Mouse (Mus musculus): Measurements from ENCODE around the gene Cib4. TPM values are rescaled to one million over a fixed set of nuclear protein-coding genes. Genes with fewer than 3 reads are reported as not detected.

Cib4 gene
- not detected for polyA plus RNA-seq (2017; shearing (Covaris generic))

DNA sequence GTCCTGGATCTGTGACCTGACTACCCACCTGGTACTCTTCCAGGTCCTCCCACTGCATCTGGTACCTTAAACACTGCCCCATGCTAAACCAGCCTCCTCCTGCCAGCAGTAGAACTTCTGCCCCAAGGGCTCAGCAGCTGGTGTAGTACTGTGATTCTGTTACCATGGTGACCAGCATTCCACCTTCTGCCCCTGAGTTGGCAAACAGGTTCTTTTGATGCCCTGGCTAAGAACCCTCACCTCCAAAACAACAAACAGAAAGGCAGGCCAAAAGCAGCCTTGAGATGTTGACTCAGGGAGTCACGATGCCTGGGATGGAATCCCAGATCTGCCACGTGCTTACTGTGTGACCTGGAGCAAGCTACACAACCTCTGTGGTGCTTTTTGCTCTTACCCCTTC lies at the start of gene Cib4:
Cib4 (minus strand) TSS at position 139 of the 400 bp plus-strand sequence.
- no peak for ATAC-seq

DNA sequence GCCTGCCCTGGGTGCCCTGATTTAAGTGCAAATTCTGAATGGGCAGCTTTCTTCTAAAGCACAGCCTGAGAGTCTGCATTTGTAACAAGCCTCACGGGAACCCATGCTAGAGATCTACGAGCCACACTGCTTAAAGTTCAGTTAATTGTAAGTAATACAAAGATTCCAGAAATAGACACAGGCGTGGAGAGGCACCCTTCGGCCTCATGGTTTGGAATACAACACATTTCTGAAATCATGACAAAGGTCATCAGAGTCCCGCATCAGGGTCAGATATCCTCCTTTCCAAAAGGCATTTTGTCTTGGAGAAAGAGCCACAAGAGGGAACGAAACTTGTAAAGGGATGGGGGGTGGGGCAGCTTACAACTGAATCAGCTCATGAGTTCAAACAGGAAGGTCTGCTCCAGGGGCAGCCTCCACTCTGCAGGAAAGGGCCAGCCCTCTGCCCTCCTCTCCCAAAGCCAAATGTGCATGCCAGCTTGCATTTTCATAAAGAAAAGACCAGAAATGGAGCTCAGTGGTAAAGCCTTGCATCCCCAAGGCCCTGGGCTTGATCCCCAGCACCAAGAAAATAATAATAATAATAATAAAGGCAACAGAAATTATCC lies 49.4 kb upstream of the Cib4 start:
- no peak for ATAC-seq

DNA sequence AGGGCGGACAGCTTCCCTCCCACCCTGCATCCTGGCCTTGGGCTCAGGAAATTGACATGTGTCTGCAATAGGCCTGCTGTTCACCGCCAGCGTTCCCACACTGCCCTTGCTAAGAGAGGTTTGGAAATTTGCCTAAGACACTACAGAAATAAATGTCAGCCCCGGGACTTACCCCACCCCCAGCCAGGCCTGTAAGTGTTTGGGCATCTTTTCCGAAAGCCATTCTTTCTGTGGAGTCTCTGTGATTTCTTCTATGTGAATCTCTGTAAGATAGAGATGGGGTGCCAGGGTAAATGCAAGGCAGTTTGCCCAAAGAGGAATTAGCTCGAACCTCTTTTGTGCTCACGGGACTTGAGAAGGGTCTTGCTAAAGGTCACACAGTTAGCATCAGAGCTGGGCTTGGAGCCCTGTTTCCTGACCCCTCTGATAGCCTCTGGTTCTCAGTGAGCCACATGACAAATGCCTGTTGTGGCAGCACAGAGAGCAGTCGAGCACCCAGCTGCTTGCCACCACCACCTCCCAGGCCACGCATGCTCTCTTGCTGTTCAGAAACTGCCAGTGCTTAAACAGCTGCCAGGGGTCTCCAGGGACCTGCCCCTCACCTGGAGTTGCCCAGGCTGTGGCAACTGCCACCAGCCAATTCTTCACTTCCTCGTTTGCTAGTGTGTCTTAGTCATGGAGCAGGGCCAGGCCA lies 48.3 kb upstream of the Cib4 start:
- ATAC-seq, result no peak

DNA sequence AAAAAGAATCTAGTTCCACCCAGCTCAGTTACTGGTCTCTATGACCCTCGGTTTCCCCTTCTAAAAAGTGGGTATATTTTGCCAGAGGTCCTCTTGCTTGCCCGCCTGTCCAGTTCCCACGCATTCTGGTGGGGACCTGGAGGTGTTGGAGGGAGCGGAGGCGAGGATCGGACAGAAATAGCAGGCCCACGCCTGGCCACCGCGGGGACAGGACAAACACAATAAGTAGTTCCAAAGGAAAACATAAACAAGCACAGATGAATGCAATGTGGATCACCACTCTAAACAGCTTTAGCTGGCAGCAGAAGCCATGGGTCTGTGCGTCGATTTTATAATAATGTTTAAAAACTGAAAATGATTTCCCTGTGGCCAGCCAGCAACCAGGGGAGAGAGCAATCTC lies 47.7 kb upstream of the Cib4 start:
- no peak for ATAC-seq

DNA sequence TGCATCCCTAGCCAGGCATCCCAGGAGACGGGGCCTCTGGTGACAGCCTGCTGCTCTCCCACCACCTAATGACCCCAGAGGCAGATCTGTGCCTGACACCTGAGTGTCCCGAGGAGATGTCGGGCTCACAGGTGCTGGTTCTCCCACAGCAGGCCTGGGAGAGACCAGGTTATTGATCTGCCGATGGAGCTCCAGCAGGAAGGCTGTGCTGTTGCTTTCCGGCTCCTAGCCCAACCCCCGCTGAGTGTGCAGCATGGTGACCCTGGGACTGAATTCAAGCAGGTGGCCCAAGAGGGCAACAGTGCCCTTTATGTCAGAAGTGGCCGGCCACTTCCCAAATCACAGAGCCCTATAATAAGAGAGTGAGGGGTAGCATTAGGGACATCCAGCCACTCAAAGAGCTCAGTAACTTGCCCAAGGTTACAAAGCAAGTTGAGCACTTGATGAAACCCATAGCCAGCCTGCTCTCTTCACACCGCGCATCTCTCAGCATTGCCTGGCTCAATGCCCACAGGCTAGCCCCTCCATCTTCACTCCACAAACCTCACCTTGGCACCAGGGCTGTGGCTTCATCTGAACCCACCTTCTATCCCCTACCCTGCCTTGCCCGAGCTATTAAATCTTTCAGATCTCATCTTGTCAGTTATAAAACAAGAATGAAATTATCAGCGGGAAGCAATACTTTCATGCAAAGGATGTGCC lies 46.8 kb upstream of the Cib4 start:
- ATAC-seq, result no peak

DNA sequence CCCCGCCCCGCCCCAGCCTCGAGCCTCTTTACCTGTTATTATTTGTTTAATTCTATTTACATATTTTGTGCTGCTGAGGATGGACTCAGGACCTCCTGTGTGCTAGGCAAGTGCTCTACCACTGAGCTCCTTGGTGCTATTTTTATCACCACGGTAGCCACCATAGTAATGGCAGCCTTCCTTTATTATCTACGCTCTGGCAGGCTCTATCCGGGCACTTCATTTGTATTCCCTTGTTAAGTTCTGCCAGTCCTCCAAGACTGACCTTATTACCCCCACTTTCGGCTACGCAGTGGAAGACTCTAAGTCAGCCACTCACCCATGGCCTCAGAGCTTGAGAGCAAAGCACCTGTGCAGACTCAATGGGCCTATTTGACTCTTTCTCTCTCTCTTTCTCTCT lies 46.1 kb upstream of the Cib4 start:
- no peak for ATAC-seq

DNA sequence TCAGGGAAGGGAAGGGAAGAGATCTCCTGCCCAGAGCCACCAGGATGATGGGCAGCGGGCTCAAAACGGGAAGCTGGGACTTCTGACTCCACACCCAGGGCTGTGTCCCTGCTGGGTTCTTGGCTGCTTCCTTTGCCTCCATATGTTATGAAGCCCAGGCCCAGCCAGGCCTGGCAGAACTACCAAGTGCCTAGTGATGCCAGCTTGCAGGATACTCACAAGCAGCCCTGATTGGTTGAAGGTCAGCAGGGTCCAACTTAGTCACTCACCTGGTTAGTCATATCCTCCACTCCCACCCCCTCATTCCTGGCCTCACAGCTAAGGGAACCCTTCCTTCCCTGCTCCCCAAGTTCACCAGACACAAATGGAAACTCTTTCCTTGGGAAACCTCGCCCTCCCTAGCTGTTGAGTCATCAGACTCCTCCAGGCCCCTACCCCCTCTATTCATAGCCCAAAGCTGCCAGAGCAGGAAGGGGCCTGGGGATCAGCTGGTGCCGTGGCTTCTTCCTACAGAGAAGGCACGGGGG lies 45.6 kb upstream of the Cib4 start:
- ATAC-seq, result no peak

DNA sequence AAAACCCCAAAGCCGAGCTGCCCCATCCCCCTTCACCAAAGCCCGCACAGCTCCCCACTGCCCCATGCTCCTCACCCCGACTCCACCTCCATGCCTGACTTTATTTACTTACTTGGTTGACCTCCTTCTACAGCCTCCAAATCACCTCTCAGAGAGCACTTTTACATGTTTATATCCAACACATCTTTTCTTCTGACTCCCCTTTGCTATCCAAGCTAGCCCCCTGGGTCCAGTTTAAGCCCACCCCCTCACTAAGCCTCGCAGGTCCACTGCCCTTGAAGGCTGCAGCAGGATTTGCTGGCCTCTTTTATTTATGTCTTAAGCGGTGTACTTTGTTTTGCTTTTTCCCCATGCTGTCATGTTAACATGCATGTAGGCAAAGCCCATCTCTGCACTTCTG lies 44.6 kb upstream of the Cib4 start:
- ATAC-seq, result no peak

DNA sequence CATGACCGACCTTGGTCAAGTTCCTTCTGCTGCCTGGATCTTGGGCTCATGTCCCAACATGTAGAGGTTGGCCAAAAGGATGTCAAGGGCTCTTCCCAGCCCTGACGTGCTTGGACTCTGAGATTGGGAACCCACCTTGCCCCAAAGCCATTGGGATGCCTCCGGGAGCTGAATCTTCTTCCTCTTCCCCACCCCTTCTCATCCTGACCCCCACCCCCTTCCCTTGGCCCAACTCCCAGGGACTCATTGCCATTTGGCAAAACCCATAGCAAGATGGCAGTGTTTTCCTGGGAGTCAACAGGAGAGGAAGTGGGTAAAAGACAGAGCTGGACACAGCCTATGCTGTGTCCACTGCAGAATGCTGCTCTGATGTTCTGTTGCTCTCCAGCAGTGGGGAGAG lies 43.9 kb upstream of the Cib4 start:
- ATAC-seq, result no peak

DNA sequence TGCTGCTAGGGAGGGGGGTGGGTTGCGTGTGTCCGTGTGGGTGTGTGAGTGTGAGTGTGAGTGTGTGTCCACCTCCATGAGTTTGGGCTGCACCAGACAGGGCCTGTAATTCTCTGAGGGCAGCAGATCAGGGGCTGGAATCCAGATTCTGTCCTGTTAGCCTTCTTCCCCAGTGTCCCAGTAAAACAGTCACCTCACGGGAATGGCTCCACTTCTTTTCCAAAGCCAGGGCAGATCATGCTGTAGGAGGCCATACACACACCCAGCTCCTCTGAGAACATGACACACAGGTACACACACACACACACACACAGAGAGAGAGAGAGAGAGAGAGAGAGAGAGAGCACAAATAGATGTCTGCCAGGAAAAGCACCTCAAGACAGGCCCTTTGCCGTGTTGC lies 43.4 kb upstream of the Cib4 start:
- ATAC-seq, result no peak

DNA sequence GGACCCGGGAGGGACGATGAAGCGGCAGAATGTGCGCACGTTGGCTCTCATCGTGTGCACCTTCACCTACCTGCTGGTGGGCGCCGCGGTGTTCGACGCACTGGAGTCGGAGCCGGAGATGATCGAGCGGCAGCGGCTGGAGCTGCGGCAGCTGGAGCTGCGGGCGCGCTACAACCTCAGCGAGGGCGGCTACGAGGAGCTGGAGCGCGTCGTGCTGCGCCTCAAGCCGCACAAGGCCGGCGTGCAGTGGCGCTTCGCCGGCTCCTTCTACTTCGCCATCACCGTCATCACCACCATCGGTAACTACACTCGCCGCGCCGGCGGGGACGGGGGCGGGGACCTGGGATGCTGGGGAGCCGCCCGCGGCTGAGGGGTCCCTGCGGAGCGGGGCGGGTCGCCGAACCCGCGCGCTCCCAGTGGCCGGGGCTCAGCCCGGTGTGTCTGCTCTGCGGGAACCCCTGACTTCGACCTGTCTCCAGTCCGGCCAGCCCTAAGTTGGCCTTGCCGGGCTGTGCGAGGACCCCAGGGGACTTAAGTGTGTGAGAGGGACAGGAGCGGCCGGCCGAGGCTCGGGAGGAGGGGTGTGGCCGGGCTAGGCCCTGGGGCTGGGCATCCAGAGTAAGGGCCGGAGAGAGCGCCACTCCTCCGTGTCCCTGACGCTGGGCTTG lies 42.8 kb upstream of the Cib4 start:
- no peak for ATAC-seq

DNA sequence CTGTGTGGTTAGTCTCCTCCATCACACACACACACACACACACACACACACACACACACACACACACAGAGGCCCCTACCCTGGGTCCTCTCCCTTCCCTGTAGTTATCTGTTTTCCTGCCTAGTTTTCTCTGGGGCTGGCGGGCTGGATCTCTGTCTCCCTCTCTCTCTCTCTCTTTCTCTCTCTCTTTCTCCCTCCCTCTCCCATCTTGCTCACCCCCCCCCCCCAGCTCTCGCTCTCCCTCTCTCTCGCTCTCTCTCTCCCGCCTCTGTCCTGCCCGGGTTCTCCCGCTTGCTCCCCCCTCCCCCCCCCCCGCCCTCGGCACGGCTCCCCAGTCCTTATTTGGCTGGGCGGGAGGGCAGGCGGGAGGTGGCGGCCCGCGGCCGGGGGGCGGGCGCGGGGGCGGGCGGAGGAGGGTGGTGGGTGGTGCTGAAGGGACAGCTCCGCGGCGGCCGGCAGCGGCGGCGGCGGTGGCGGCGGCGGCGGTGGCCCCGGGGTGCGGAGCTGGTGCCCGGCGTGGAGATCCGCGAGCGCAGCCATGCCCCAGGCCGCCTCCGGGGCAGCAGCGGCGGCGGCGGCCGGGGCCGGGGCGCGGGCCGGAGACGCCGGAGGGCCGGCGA lies 42.2 kb upstream of the Cib4 start, which contains the start of gene Kcnk3:
Kcnk3 (plus strand) TSS at position 490 of the 620 bp plus-strand sequence.
- no peak for ATAC-seq

DNA sequence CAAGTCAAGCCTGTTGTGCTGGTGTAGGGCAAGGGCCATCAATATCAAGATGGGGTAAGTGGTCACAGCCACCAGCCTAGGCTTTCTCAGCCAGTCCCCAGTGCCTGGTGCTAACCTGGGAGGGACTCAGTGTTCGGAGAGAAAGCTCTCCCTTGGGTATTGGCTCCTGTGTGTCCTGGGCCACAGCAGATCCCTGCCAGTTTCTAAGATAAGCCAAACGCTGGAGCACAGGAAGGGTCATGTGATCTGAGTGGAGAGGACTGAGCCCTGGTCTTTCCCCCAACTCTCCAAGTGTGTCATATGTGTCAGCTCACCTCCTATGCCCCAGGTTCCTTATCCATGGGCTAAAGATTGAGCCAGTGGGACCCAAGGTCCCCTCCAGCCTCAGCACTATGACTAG lies 41.5 kb upstream of the Cib4 start:
- no peak for ATAC-seq

DNA sequence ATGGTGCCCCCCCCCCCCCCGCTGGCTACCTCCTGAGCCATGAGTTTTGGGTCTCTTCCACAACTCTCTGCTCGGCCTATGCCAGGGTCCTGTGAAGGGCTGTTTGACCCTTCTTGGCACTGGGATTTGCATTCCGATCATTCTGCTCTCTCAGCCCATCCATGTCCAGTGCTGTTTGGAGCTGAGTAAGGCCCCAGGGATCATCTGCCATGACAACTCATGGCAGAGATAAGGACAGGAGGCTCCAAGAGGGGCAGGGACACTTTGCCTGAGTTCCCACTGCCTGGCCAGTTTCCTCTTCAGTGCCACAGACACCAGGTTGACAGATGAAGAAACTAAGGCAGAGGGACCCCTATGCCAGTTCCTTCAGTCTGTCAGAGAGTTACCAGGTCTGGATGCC lies 41.0 kb upstream of the Cib4 start:
- ATAC-seq, result no peak

DNA sequence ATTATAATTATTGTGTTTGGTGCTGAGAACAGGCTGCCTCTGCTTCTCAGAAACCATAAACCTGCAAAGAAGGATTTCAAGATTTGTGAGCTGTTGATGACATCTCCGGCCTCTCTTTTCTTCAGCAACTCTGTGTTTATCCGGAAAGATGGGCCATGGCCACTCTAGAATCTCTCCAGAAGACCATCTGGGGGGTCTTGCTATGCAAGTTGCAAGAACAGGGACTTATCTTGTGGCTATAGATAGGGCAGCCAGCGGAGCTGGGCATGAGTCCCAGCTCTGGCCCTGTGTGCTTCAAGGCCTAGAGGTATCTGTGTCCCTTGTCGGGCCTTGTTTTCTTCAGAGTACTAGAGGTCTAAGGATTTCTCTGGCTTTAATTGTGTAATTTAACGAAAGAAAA lies 36.4 kb upstream of the Cib4 start:
- ATAC-seq, result no peak

DNA sequence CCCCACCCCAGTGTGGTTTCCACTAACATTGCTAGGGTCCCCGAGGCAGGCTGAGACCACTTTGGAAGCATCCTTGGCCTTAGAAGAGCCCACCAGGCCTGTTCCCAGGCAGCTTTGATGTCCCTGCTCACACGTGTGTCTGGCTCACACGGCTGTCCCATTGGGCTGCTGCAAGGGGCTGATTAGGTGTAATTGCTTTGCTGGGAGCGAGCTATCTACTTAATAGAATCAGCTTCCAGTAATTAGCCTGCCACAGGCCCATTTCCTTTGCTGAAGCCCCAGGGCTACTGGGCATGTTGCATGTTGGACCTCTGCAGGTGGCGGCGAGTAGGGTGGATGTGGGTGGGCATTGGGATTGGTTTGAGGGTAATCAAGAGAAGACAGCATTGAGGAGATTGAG lies 35.1 kb upstream of the Cib4 start:
- no peak for ATAC-seq

DNA sequence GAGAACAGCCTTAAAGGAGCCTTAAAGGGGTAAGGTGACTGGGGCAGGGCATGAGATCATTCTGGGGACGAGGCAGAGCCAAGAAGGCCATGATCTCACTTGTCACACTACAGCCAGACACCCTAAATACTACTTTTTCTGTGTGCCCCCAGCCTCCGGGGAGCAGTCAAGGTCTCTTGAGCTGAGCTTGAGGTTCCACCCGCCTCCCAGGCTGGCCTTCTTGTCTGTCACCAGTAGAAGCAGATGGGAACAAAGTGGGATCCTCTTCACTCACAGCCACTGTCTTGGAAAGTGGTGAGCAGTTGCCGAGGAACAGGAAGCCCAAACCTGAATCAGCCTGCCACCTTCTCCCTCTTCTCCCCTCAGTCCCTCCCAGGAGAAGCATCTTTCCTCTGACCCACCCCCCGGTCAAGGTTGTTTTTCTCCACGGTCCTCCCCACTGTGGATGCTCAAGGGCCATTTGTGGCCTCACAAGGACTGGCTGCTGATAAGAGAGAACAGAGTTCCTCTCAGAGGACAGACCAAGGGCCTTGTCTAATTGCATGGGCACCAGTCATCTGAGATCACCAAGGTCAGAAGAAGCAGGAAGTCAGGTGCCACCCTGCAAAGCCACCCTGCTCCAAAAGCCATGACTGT lies 32.9 kb upstream of the Cib4 start:
- ATAC-seq, result no peak

DNA sequence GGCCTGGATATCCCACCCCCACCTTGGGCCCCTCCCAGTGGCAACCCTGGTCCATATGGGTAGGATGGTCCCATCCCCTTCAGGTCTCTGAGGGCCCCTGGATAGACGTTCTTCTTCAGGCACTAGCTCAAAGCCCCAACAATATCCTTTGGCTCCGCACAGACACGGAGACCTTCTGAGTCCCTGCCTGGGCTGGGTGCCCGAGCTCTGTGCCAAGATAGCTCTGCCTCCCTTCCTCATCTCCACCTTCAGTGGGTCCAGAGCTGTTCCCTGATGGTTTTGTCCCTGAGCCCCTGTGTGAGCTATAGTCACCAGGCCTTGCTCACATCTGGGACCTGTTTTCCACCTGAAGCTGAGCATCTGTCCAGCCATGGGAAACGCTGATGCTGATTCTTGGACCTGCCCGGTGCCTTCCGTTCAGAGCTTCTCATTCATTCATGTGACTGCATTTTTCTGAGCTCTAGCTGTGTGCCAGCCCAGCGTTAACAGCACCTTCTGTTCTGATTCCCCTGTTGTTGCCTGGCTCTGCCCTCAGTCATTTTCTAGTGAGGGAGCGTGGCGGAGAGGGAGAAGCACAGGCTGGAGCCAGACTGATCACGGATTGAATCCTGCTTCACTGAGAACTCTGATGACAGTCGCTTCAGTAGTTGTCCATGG lies 32.1 kb upstream of the Cib4 start:
- no peak for ATAC-seq

DNA sequence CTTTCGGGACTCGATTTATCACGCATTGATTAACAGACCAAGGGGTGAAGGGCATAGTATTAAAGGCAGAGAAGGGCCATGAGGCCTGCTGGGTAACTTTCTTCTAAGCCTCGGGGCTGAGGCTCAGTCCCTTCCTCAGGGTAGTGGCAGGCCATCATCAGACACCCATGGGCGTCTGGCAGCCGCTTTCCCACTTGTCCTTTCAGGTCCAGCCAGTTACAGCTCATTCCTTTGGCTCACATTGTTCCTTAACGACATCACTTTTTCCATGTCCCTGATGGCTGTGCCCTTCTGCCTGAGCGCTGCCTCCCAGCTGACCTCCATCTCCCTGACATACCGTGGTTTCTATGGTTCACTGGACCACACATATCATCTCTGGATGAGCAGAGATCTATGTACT lies 31.6 kb upstream of the Cib4 start:
- no peak for ATAC-seq

DNA sequence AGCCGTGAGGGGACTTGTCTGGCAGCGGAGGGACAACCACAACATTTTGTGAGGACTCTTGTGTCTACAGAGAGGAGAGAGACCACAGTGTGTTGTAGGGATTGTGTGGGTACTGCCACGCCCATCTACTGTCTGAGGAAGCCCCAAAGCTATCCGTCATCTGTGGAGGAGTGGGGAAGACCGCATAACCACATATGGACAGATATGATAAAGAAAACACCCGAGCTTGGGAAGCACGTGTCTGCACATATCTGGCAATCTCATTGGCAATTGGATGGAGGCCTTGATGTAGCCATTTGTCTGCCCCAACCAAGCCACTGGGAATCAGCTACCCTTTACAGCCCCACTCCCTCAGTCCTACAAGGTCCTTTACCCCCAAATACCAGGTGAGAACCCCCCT lies 30.6 kb upstream of the Cib4 start:
- no peak for ATAC-seq

DNA sequence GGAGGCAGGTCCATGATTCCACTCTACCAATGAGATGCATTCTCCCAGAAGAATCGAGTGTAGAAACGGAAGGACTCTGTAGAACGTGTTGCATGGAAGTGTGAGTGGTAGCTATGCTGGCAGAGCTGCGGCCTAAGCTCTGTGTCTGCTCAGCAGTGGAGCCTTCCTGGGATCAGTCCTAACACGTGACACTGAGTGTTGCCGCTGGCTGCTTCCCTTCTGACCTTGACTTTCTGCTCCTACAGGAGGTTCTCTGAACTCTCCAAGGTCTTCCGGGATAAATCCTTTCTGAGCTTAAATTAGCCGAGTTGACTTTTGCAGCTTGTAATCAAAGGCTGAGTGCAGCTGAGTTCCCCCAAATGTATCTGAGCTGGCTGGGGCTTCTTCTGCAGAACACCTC lies 28.7 kb upstream of the Cib4 start:
- no peak for ATAC-seq

DNA sequence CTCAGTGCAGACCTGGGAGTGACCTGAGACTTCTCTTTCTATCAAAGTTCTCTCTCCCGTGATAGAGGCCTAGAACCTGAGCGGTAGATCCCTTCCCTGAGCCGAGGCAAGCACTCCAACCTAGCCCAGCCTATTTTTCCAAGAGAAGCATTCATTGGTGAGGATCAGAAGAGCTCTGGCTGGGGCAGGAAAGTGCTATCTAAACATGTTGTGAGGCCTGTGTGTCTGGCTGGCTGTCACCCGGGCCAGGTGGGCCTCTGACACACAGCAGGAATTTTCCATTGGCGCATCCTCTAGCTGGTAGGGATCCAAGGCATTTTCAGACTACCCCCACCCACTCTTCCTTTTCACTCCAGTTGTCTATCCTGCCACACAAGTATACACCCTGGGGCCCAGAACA lies 26.2 kb upstream of the Cib4 start:
- no peak for ATAC-seq

Measured in inflammation-experienced regulatory T-cells, adult 6 months (primary cell).